Mouse (Mus musculus) embryonic facial prominence, embryonic 15.5 days (tissue): ENCODE data around the gene Acoxl. TPM values are rescaled to one million over a fixed set of nuclear protein-coding genes. Genes with fewer than 3 reads are reported as not detected.

ENCODE experiments used
- ATAC-seq: fragments of 200-750 bp; cut with Nextera tagmentation; 2 replicates; pipeline ENCODE4 v1.8.0; 2017; ENCODE audit warnings: low read depth, moderate TSS enrichment; ENCODE audit not compliant: insufficient number of reproducible peaks, low FRiP score, low TSS enrichment
- H3K27ac ChIP-seq: fragments of 300-500 bp; sonication (generic); replicated peaks from 2 replicates; pipeline ENCODE4 v1.5.1; 2015; ENCODE audit warnings: mild to moderate bottlenecking, inconsistent platforms
- H3K27me3 ChIP-seq: fragments of 300-500 bp; sonication (generic); 2 replicates; pipeline ENCODE4 v1.6.1; 2015; ENCODE audit warnings: inconsistent platforms
- H3K36me3 ChIP-seq: fragments of 300-500 bp; sonication (generic); 2 replicates; pipeline ENCODE4 v1.6.1; 2015; ENCODE audit warnings: mild to moderate bottlenecking, inconsistent platforms
- H3K4me1 ChIP-seq: fragments of 300-500 bp; sonication (generic); 2 replicates; pipeline ENCODE4 v1.6.1; 2015; ENCODE audit warnings: inconsistent platforms
- H3K4me2 ChIP-seq: fragments of 300-500 bp; sonication (generic); replicated peaks from 2 replicates; pipeline ENCODE4 v1.6.1; 2015; ENCODE audit warnings: mild to moderate bottlenecking, inconsistent platforms
- H3K4me3 ChIP-seq: fragments of 300-500 bp; sonication (generic); replicated peaks from 2 replicates; pipeline ENCODE4 v1.5.1; 2015; ENCODE audit warnings: mild to moderate bottlenecking, inconsistent platforms
- H3K9ac ChIP-seq: fragments of 300-500 bp; sonication (generic); 2 replicates; pipeline ENCODE4 v1.6.1; 2015; ENCODE audit warnings: inconsistent platforms
- H3K9me3 ChIP-seq: fragments of 300-500 bp; sonication (generic); replicated peaks from 2 replicates; pipeline ENCODE4 v1.6.1; 2016; ENCODE audit warnings: inconsistent platforms
- WGBS: fragments of 180-500 bp; shearing (Covaris S2); methylation state at CpG from one replicate; pipeline ENCODE4 v1.1.7; 2015; 5-methylcytosine and 5-hydroxymethylcytosine counted together
- polyA plus RNA-seq: library from polyadenylated mRNA; unstranded; fragments of >200 nt; fragmentation: Nextera tagmentation; extraction: Ambion mirVana; gene quantifications from 2 replicates; pipeline ENCODE4 v1.2.1, GENCODE M21; 2015

The Acoxl gene
- polyA plus RNA-seq: 0.15 and 0.47 TPM in 2 replicates

DNA sequence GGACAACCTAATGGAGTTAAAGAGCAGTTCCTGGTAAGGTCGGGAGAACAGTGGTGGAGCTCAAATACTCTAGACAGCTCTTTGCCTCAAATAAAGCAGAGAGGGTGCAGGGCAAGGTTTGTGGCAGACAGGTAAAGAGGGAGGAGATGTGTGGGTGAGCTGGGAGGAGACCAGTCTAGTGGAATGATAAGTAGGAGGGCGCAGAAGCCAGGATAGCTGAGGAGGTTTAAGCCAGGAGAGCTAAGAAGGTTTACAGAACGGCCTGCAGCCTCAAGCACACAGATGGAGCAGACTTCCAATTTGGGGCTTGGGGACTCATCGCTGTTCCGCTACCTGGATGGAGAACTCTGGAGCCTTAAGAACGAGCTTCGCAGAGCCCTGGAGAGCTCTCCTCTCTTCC is at the start of gene Acoxl:
Gene Acoxl, plus strand, starts transcription at position 301 of the 400 bp plus-strand sequence.
- ATAC-seq: no peak
- H3K27me3 ChIP-seq: peaks cover 33% of the 10 kb centered on the region
- WGBS: 70% methylated on average over 7 of the region's 7 CpGs
- no peaks in the 10 kb centered on the region for H3K4me1 ChIP-seq
- no peak within 1 kb of the TSS for H3K4me2 ChIP-seq
- no peak within 1 kb of the TSS for H3K9ac ChIP-seq
- H3K9me3 ChIP-seq: no peaks in the 10 kb centered on the region
- no peak within 1 kb of the TSS for H3K4me3 ChIP-seq
- no peaks in the 10 kb centered on the region for H3K36me3 ChIP-seq
- no peak within 1 kb of the TSS for H3K27ac ChIP-seq

- Histone ChIP-seq H3K4me1 (peaks cover 21% of the 10 kb centered on the region), H3K9me3 (no peaks in the 10 kb centered on the region), H3K36me3 (no peaks in the 10 kb centered on the region), H3K9ac (peak overlapping the region; percentile 57), H3K4me3 (peak overlapping the region; percentile 82), H3K27me3 (no peaks in the 10 kb centered on the region), H3K27ac (peak overlapping the region; percentile 52; the same call in 1 of the 2 replicates), H3K4me2 (peak overlapping the region; percentile 56)
- no peak for ATAC-seq
- WGBS: 4% methylated on average over 11 of the region's 11 CpGs
Measured at GRCm38 (mm10) chr2:127789138-127789537, 49.5 kb upstream of the Acoxl start.

DNA sequence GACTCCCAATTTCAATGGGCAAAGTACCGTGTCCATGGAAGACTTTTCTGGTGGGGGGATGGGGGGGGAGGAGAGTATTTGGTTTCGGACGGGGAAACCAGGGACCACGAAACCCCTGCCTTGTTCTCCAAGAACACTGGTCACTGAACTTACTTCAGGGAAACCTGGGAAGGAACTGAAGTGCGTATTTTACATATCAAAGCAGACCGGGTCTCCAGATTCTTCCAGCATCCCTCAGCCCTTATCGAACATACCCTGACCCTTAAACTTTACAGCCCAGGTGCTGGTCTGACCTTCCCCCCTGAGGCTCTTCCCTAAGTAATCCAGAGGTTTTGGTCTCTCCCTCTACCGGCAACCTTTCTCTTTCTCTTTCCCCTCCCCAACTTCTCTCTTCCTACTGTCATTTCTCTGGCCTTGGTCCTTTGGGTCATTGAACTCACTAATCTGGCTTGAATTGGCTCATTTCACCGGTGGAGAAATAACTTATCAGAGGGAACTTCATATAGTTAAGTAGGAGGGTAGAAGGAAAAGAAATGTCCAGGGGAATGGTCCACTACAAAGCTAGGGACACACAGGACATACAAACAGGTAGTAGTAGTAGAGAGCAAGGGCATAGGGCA is 48.9 kb upstream of the Acoxl start:
- no peaks in the 10 kb centered on the region for H3K27me3 ChIP-seq
- H3K9me3 ChIP-seq: no peaks in the 10 kb centered on the region
- no peak overlapping the region for H3K9ac ChIP-seq
- 21% methylated on average over 9 of the region's 9 CpGs for WGBS
- H3K4me3 ChIP-seq: peak overlapping the region; percentile 82
- ATAC-seq: no peak
- H3K4me2 ChIP-seq: peak overlapping the region; percentile 56
- peaks cover 21% of the 10 kb centered on the region for H3K4me1 ChIP-seq
- no peaks in the 10 kb centered on the region for H3K36me3 ChIP-seq
- H3K27ac ChIP-seq: no peak overlapping the region

DNA sequence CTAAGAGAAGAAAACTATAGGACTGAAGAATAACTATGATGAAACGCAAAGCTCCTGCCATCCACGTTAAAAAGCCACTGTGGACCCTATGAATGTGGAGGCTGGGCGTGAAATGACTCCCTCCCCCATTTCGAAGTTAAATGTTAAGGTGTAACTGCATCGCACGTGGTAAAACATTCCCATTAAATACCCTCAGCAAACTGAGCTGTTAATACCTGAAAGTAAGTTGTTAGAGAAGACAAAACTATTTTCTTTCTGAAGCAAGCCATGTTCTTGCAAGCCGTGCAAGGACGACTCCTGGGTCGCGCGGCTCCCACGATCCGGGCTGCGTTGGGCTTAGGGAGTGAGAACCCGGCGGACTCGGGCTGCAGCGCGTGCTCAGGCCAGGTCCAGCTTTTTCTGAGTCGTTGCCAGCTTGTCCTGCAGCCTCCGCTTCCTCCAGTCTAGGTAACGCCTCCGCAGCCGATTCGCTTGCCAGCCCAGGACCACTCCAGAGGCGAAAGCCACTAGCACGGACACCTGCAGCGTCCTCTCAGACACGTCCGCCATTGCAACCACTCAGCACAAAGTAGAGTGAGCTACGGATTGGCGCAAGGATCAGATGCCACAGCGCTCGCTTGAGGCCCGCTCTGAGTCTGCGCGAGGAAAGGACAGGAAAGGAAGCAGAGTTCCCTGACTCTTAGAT is 46.6 kb upstream of the Acoxl start, which contains the start of gene Mtln:
Gene Mtln, minus strand, starts transcription at position 570 of the 685 bp plus-strand sequence.
- Histone ChIP-seq H3K4me2 (peak within 1 kb of the TSS; percentile 67), H3K27ac (peak within 1 kb of the TSS; percentile 89), H3K4me3 (peak within 1 kb of the TSS; percentile 86), H3K9me3 (no peaks in the 10 kb centered on the region), H3K36me3 (no peaks in the 10 kb centered on the region), H3K9ac (peak within 1 kb of the TSS; percentile 63), H3K27me3 (no peaks in the 10 kb centered on the region), H3K4me1 (peaks cover 21% of the 10 kb centered on the region)
- peak; percentile 93 for ATAC-seq
- under 1% methylated on average over 37 of the region's 37 CpGs for WGBS

GRCm38 (mm10) chr2:127831401-127832102 is 7.1 kb upstream of the Acoxl start, which contains the start of gene Bub1:
Gene Bub1, minus strand, starts transcription at chr2:127831865.
- Histone ChIP-seq H3K4me3 (peak within 1 kb of the TSS; percentile 77), H3K4me2 (peak within 1 kb of the TSS; percentile 84), H3K27ac (0 out of 2 replicates have a peak within 1 kb of the TSS, but pooled peaks have one; percentile 34), H3K36me3 (no peaks in the 10 kb centered on the region), H3K9ac (peak within 1 kb of the TSS; percentile 39), H3K27me3 (peaks cover 4% of the 10 kb centered on the region; the same call in 1 of the 2 replicates), H3K4me1 (peaks cover 8% of the 10 kb centered on the region; the same call in 1 of the 2 replicates), H3K9me3 (no peaks in the 10 kb centered on the region)
- ATAC-seq: peak; percentile 93
- under 1% methylated on average over 56 of the region's 56 CpGs for WGBS

GRCm38 (mm10) chr2:127832103-127832832 is 6.4 kb upstream of the Acoxl start:
- no peak overlapping the region for H3K9ac ChIP-seq
- 33% methylated on average over 11 of the region's 11 CpGs for WGBS
- peak overlapping the region; percentile 84 for H3K4me2 ChIP-seq
- H3K36me3 ChIP-seq: no peaks in the 10 kb centered on the region
- H3K27ac ChIP-seq: 0 out of 2 replicates have a peak overlapping the region, but pooled peaks have one; percentile 28
- no peaks in the 10 kb centered on the region for H3K9me3 ChIP-seq
- peak overlapping the region; percentile 77 for H3K4me3 ChIP-seq
- peaks cover 8% of the 10 kb centered on the region; the same call in 1 of the 2 replicates for H3K4me1 ChIP-seq
- H3K27me3 ChIP-seq: peaks cover 4% of the 10 kb centered on the region; the same call in 1 of the 2 replicates
- no peak; the same call in 1 of the 2 replicates for ATAC-seq

DNA sequence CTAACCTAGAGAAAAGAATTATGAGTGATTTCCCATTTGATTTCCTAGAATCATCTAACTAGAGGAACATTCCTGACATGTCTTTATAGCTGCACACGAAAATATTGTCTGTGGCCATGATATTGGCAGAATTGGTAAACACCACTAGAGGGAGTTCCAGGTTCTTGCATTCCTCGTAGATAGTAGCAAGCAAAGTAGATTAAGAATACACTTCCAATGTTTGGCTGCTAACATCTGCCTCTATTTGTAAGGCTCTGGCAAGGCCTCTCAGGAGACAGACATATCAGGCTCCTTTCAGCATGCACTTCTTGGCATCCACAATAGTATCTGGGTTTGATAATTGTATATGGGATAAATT is 5.9 kb upstream of the Acoxl start:
- 8% methylated on average over 2 of the region's 2 CpGs for WGBS
- H3K9me3 ChIP-seq: no peaks in the 10 kb centered on the region
- no peak for ATAC-seq
- H3K36me3 ChIP-seq: no peaks in the 10 kb centered on the region
- H3K27ac ChIP-seq: no peak overlapping the region
- no peak overlapping the region for H3K9ac ChIP-seq
- H3K4me1 ChIP-seq: peaks cover 8% of the 10 kb centered on the region; the same call in 1 of the 2 replicates
- no peak overlapping the region for H3K4me3 ChIP-seq
- H3K27me3 ChIP-seq: peaks cover 7% of the 10 kb centered on the region
- H3K4me2 ChIP-seq: no peak overlapping the region

DNA sequence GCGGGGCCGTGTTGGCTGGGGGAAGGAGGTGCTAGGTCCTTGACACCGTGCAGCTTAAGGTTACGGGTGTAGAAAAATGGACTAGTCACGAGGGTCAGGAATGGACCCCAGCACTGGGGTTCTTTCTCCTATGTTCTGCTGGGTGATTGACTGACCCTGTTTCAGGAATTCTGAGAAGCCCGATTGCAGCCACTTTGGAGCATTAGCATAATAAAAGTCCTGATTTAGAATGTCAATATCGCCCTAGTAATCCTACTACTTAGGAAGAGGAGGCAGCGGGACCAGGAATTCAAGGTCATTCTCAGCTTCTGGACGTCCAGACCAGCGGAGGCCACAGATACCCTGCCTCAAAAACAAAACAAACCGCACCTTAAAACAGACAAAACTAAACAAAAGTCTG is 749 bp downstream of the Acoxl start:
- ATAC-seq: no peak
- no peak overlapping the region for H3K27ac ChIP-seq
- peaks cover 30% of the 10 kb centered on the region for H3K27me3 ChIP-seq
- no peak overlapping the region for H3K9ac ChIP-seq
- WGBS: 19% methylated on average over 11 of the region's 11 CpGs
- no peaks in the 10 kb centered on the region for H3K4me1 ChIP-seq
- H3K36me3 ChIP-seq: no peaks in the 10 kb centered on the region
- H3K4me2 ChIP-seq: no peak overlapping the region
- no peaks in the 10 kb centered on the region for H3K9me3 ChIP-seq
- H3K4me3 ChIP-seq: no peak overlapping the region

GRCm38 (mm10) chr2:127841402-127841801 is 2.7 kb downstream of the Acoxl start:
- H3K4me1 ChIP-seq: no peaks in the 10 kb centered on the region
- no peaks in the 10 kb centered on the region for H3K36me3 ChIP-seq
- H3K27ac ChIP-seq: no peak overlapping the region
- H3K9me3 ChIP-seq: no peaks in the 10 kb centered on the region
- peaks cover 30% of the 10 kb centered on the region for H3K27me3 ChIP-seq
- no peak overlapping the region for H3K4me2 ChIP-seq
- H3K9ac ChIP-seq: no peak overlapping the region
- 68% methylated on average over 1 of the region's 1 CpGs for WGBS
- no peak overlapping the region for H3K4me3 ChIP-seq
- no peak for ATAC-seq

DNA sequence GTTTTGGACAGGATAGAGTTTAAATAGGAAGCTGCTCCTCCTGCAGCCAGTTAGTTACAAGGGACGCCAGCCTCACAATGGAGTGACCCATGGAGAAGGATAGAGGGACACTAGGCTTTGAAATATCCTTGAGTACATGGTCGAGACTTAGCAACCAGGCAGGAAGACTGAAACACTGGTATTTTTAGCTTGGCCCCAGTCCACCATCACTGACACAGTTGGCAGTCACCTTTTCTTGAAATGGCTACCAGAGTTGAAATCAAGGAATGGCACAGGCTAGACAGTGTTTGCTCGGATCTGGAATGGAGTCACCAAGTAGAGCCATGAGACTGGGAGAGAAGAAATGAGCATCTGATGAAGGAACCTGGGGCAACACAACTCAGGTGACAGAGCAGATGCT is 3.7 kb downstream of the Acoxl start:
- no peak for ATAC-seq
- Histone ChIP-seq H3K36me3 (no peaks in the 10 kb centered on the region), H3K4me2 (no peak overlapping the region), H3K4me1 (no peaks in the 10 kb centered on the region), H3K4me3 (no peak overlapping the region), H3K27me3 (peaks cover 30% of the 10 kb centered on the region), H3K9ac (no peak overlapping the region), H3K9me3 (no peaks in the 10 kb centered on the region), H3K27ac (no peak overlapping the region)
- whole genome bisulfite sequencing: 76% methylated on average over 3 of the region's 3 CpGs
